Mouse (Mus musculus): ENCODE measurements around the gene Pex16.

The Pex16 gene

DNA sequence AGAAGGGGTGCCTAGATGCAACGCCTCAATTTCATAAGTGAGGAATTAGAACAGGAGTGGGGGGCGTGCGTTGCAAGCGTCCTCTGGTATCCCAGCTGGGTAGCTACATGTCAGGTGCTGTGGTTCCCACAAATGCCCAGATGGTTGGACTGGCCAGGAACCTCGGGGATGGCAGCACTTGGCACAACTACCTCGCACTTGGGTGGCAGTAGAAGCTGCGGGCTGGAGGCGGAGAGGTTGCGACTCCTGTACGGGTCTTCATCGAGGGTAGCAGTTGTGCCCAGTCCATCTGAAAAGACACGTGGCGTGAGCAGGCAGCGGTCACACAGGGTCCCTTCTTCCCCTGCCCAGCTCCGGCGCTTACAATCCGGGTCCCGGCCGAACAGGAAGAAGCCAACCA lies 4.1 kb upstream of the Pex16 start:
- DNase-seq (ENCODE audit: low spot score in 2 of 2), result no peak

DNA sequence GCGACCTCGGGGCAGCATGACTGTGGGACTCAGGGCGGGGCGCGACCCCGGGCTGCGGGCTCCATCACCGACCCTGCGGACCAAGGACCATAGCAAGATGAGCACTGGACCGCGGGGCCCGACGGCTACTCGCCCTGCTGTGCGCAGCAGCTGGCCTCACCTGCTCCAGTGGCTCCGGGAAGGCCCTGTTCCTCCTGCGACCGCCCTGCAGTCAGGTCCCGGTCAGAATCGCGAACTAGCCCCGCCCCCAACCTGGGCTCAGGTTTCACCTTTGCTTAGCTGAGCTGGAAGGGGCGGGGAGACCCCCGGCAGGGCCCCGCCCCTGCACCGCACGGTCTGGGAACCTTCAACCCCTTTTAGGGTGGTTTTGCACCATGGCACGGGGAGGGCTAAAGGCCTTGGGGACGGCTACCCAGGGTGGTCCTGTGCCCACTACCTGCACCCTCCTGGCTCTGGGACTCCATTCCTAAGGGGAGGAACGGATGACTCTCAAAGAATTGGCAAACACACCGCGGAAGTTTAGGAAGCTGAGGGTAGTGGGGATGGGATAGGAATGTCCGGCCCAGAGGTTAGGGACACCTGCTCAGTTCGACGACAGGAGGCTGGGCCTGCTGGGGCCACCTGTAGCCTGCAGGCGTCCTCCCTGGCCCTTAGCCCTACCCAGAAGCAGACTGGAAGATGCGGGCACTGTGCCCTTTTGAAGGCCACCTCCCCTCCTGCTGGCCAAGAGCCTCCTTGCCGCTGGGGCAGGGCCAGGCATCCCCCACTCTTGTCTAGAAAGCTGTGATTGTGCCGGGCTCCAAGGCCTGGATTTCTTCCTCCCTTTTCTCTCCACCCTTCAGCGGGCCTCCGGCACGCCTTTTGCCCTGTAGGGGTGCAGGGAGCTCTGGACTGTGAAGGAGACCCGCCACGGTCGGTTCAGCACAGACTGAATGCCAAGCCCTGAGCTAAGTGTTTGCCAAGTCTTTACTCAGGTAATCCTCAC lies 3.4 kb upstream of the Pex16 start:
- DNase-seq (ENCODE audit: low spot score in 2 of 2), result peak in 1 of 2 experiments; percentile 26

DNA sequence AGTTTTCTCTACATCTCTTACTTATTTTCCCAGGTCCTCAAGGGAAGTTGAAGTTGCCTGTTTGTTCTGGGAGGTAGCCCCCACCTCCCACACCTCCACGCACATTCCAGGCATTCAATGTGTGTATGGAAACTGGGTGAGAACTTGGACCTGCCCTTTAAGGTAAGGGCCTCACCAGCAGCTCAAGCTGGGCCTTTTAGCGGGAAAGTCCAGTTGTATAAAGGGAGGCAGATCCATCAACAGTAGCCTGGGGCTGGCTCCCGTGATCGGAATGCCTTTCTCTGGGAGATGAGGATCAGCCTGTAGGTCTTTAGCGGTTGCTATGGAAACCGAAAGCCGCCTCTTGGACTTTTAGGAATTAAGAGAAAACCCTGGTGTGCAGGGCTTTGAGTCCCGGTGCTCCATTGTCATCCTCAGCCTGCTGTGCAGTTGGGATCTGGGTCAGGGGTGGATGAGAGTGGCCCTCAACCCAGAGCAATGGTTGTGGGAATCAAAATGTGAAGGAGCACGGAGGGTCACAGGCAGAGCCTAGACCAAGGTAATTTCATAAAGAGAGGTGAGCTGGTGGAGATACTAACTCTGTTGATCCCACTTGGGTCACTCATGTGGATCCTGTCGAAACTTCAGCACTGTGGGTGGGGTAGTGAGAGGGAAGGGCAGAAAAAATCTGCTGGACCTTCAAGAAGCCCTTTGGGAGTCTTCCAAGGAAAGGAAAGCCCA lies 2.3 kb upstream of the Pex16 start:
- DNase-seq (ENCODE audit: low spot score in 2 of 2), result no peak

DNA sequence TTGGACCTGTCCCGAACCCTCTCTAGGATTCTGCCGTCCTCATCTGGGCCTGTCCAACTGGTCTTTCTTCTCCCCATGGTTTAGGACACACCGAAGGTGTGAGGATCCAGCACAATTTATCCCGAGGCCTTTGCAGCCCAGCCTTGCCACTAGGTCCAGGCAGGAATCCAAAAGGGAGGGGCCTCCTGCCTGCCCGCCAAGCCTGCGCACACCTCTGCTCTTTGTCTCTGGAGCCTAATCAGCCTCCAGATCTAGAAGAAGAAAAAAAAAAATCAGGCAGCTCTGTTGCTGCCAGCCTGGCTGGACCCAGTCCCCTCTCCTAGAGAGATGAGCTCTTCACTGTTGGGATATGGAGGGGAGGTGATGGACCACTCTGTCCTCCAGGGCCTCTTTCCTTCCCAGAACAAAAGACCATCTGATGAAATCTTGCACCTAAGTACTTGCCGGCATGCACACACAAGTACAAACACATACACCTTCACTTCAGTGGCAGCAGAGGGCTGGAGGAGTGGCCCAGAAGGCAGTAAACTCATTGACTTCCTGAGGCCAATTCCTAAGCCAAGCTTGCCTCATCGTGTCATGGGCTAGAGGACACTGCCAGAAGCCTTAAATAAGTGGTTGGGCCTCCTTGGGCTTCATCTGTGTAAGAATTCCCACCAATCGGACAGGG lies 1.6 kb upstream of the Pex16 start:
- no peak for DNase-seq (ENCODE audit: low spot score in 2 of 2)

DNA sequence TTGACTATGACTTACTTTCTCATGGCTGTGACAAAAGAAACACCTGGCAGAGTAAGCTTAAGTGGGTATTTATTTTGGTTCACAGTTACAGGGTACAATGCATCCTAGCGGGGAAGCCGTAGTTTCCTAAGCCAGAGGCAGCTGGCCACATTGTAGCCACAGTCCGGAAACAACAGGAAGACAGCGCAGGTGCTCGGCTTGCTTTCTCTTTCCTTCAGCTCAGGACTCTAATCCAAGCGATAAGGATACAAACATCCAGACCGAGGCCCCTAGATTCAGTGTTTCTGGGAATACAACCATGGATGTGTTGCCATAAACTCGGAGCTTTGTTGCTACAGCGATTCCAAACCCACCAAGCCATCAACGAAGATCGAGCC lies 1.1 kb upstream of the Pex16 start:
- DNase-seq (ENCODE audit: low spot score in 2 of 2), result no peak

DNA sequence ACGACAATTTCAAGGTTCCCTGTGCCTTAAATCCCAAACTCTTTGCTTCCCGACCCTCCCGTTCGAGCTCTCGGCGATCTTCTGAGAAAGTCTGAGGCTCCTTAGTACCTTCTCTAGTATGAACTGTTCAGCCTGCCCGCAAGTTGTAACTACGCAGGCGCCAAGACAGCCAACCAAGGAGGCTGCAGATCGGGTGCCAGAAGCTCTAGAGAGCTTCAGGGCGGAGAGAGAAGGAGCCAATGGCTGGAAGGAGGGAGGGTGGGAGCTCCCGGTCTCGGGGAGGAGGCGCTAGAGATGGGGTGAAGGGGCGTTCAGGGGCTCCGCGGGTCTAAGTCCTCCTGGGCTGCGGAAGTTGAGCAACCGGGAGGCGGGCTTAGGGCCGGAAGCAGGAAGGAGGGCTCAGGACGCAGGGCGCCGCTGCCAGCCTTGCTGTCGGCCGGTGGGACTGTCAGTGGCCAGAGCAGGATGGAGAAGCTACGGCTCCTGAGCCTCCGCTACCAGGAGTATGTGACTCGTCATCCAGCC lies 685 bp downstream of the Pex16 start:
- peak; percentile 96 to 98 for DNase-seq (ENCODE audit: low spot score in 2 of 2)

DNA sequence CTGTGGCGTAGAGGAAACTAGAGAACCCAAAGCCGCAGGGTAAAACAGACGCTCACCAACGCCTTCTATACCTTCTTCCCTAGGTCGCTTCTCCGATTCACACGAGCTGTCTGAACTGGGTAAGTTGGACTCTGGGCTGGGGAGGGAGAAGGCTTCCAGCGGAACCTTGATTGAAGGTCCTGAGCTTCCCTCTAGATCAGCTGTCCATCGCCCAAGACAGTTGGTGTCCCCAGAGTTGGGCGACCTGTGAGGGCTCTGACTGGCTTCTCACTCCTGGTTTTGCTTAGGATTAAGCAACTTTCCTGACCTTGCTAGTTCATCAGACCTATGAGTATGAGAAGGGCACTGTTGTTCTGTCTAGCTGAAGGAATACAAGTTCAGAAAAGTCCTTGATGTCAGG lies 1.3 kb downstream of the Pex16 start:
- DNase-seq (ENCODE audit: low spot score in 2 of 2), result no peak

DNA sequence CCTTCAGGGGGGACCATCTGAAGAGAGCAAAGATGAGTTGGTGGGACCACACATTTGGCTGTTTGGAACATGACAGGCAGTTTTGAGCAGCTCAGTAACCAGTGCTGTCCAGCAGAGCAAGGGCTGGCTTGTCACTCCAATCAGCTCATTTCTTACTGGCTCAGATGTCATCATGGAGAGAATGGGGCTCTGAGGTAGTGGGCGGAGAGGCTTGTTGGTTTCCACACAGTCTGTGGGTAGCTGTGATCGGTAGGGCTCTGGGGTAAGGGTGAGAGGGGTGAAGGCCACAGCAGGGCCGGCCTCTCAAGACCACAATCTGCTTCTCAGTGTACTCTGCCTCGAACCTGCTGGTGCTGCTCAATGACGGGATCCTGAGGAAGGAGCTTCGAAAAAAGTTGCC lies 1.8 kb downstream of the Pex16 start:
- DNase-seq (ENCODE audit: low spot score in 2 of 2), result no peak

DNA sequence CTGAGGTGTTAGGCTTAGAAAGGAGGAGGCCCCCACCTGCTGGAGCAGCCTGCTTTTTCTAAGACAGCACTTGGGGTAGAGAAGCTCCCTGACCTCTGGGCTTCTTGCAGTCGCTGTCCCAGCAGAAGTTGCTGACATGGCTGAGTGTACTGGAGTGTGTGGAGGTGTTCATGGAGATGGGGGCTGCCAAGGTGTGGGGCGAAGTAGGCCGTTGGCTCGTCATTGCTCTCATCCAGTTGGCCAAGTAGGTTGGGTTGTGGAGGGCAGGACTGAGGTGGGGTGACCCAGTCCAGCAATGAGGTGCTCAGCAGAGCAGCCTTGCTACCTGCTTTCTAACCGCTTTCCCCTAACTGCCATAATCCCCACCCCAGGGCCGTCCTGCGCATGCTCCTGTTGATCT lies 2.8 kb downstream of the Pex16 start:
- DNase-seq (ENCODE audit: low spot score in 2 of 2), result no peak

DNA sequence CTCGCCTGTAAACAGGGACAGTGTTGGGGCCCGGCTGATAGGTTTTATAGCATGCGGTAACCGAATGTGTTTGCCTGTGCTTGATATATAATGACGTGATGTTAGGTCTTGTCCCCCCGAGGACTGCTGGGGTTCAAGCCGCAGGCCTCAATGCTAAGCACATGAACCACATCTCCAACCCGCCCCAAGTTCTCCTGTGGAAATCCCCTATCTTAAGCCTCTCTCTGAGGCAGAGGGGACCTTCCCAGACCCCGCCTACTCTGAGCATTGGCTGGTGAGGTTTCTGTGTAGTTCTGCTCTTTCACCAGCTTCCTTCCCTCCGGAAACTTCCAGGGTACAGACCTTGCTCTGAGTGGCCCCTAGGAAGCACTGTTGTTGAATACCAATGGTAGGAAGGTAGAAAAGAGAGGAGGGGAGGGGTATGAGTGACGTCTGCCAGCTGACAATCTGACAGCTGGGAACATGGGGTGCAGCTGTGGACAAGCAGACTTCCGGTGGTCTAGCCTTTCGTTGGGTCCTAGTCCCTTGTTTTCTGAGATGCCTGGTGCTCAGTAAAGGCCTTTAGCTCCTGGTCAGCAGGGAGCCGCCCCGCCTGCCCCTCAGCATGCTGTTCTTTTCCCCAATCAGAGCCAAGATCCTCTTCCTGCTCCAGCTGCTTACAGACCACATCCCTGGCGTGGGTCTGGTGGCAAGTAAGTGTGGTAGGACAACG lies 5.5 kb downstream of the Pex16 start:
- DNase-seq (ENCODE audit: low spot score in 2 of 2), result peak; percentile 21 to 46

DNA sequence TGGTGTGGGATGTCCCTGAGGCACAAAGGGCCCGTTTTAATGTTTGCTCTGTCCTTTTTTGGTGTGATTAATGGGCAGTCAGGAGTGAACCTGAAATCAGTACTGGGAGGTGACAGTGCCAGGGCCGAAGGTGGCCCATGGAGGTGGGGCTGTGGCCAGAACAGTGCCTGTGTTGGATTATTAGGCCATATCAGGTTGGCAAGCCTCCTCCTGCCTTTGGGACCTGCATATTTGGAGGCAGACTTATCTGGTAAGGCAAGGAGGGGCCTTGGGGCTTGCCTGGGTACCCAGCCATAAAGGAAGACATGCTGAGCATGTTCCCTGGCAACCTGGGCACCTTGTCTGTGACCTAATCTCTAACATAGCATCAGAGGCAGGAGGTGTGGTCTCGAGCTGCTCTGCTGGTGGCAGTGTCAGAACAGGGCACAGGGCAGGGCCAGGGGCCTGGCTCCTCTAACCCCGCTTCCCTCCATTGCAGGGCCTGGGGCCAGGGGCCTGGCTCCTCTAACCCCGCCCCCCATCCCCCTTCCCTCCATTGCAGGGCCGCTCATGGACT lies 6.1 kb downstream of the Pex16 start:
- no peak for DNase-seq (ENCODE audit: low spot score in 2 of 2)

DNA sequence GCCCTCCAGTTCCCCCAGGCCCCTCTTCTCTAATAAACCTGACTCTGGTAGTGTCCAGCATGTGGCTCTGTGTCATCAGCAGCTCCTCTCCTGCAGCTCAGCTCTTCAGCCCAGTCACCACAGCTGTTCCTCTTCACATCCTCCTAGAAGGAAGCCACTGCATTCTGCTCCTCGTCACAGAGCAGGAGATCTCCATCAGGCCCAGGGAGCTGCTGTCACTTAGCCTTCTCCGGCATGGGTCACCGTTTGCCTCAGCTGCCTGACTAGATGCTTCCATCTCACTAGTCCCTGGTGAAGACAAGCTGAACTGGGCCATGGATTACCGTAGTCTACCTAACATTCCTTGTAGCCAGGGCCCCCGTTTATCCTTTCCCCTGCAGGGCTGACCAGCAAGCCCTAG lies 6.7 kb downstream of the Pex16 start:
- DNase-seq (ENCODE audit: low spot score in 2 of 2), result no peak

DNA sequence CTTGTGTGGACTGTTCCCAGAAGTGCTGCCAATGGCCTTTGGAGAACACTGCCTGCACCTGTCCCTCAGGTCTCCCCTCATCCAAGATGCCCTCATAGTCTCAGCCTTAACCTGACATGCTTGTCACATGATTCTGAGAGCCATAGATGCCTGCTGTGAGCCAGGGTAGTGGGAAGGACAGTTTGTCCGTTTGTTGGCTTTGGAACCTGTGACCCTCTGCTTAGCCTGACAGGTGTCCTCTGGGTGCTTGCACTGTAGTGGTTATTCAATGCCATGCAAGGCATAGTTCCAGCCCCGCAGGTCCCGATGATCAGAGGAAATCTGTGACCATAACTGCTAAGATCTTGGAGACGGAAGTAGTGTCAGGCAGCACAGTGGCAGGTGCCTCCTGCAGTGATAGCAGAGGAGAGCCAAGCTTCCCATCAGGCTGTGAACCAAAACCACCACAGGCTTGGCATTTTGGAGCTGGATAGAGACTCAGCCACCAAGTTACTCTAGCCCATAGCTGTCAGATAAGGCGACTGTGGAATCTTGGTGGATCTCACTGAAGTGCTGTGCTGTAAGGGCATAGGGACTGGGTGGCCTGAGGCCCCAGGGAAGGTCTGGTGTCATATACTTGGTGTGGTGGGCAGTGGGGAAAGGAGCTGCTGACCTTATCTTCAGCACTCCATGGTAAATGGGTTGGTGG lies 7.6 kb downstream of the Pex16 start, which contains the start of gene 1700029I15Rik:
TSS of gene 1700029I15Rik (plus strand) at position 638 of the 688 bp plus-strand sequence.
- DNase-seq (ENCODE audit: low spot score in 2 of 2), result no peak

DNA sequence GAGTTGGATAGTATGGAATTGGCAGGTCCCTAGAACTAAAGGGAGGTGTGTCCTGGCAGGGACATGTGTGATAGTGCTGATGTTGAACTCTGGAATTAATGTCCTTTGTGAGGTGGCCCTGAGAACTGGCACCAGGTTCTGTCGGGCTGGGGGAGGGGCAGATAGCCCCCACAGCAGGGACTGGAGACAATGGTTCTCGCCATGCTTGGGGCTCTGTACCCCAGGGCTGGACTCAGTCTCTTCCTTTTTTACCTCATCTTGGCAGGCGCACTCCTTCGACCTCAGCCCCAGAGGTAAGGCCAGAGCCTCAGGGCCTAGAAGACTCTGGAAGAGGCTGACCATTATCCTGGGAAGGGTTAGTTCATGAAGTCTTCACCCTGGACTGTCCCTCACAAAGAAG lies 8.3 kb downstream of the Pex16 start:
- no peak for DNase-seq (ENCODE audit: low spot score in 2 of 2)

DNA sequence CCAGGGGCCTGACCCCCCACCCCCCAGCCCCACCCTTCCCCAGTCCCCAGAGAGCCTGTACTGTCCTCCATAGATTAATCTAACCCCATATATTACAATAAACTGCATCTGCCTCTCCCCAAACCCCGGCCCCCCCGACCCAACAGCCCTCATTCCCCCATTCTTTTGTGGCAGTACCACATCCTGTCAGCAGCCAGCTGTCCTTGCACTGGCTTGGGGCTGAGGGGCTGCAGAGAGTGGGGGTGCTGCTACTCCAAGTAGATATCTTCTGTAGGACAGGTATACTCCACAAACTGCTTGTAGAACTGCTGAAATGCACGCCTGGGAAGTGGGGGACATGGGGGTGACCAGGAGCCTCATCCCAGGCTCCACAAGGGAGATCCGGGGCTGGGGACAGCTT lies 9.6 kb downstream of the Pex16 start:
- DNase-seq (ENCODE audit: low spot score in 2 of 2), result no peak

DNA sequence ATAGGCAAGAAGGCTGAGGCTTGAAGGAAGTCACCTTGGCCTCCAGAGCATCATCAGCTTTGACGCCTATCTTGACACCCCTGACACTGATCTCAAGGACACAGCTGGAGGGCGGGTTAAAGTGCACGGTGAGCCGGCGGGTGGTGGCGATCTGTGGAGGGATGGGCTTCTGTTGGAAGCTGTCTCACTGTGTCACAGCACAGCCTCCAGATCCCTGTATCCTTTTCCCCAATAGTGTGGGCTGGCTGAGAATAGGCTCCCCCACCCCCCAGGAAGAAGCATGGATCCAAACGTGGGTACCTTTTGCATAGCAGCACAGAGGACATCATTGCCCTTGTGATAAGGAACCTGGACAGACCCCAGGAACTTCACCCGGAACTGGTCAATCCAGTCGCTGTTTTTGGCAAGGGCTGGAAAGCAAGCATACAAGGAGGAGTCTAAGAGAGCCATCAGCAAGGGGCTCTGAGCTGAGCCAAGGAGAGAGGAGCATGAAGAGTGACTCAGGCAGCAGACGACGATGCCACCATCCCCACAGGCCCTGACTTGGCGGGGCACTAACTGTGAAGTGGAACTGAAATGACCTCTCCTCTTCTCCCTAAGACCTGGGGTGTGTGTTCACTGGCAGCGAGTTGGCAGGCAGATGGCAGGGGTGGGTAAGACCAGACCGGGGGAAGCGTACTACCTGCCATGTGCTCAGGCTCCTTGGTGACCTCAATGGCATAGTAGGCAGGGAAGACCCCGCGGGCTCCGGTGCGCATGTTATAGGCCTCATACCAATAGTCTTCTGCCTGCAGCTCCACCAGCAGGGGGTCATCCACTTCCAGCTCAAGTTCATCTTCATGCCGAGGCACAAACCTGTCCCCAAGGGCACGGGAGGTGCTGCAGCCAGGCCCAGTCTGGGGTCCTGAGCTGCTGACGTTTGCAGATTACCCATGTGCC lies 10.9 kb downstream of the Pex16 start:
- no peak for DNase-seq (ENCODE audit: low spot score in 2 of 2)

DNA sequence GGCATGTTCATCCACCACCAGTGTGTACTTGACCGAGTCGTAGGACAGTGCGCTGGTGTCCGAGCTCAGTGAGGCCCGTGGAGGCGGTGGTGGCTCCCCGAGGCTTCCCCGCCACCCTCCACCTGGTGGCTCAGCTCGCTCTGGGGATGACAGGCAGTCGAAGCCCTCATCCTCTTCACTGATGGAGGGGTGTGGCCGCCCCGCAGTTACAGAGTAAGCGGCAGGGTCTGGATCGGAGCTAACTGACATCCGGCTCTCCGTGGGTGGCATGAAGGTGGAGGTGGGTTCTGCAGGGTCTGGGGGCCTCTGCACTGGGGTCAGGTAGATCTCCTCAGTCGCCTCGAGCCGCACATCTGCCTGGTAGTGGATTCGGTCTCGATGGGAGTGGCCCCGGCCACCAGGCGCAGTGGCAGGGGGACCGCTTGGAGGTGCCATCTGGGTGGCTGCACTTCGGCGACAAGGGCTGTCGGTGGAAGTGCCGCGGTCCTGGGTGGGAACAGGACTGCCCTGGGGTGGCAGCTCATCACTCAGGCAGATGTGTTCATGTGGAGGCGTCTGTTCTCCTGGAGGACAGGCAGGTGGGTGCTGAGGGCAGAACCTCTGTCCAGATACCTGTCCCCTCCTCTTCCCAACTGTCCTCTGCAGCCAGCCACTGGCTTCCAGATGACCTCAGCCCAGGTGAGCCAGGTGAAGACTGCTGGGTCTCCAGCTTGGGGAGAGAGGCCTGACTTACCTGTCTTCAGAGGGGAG lies 12.5 kb downstream of the Pex16 start:
- no peak for DNase-seq (ENCODE audit: low spot score in 2 of 2)

DNA sequence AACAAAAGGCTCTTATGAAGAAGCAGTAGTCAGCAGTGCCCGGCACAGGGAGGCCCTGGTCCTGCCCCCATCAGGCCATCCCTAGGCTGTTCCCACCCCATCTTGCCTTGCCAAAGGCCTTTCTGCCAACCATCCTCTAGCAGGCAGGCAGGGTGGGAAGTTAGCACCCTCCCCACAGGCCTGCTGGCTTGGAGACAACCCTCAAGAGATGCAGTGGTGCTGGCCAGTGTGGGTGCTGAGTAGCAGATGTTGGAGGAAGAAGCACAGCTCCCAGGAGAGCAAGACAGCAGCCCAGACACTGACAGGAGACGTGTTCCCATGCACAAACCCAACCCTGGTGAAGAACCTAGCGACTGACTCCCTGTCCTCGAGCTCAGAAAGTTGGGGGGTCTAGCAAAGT lies 13.2 kb downstream of the Pex16 start:
- DNase-seq (ENCODE audit: low spot score in 2 of 2), result no peak

DNA sequence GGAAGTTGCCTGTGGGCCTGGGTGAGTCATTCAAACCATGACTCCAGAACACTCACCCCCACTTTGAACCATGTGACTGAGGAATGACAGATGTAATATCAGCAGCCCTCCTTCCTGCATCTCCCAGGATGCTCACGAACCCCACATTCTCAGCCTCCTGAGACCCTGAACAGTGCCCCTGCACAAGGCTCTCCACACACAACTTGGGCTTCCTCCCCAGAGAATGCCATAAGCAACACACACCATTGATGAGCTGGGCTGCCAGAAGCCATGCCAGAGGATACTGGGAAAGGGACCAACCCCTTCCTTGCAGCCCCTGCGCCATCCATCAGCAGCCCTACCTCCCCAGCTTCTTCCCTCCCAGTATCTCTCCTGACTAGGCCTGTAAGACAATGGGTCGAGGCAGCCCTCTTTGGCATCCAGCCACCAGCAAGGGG lies 13.6 kb downstream of the Pex16 start:
- DNase-seq (ENCODE audit: low spot score in 2 of 2), result no peak

Data from spleen, postnatal 36 days (tissue).